Mouse (Mus musculus) cerebellum, postnatal 25 days (tissue): Measurements from ENCODE around the gene Oxct2a.
"Not testable (repeated sequence)": the region's sequence is repeated elsewhere in the genome, so short reads cannot be mapped to it uniquely, and the experiment has no call there.

Source experiments
- DNase-seq, 2 experiments: peaks; one replicate each; pipeline ENCODE4 v3.0.0; 2021; ENCODE audit warnings: mixed read lengths in 2 of 2

The Oxct2a gene

GRCm38 (mm10) chr4:123323534-123323933 is at the start of gene Oxct2a:
TSS of gene Oxct2a (minus strand) at chr4:123323634.
- no peak for DNase-seq

DNA sequence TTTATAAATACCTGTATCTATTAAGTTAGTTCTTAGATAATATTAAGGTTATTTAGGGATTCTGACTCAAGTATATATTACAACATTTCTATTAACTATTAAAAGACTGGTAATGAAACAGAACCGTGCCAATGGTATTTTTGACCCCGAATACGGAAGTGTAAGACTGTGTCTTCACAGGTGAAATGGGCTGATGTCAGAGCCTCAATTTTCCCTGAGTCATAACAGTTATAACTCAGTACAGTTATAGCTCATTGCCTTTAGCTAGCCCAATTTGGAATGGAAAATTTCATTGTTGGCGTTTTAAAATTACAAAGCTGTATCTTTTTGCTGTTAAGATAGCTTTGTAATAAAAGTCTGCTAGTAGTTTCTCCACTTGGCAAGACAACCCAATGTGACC is 40.1 kb upstream of the Oxct2a start:
- DNase-seq: no peak

DNA sequence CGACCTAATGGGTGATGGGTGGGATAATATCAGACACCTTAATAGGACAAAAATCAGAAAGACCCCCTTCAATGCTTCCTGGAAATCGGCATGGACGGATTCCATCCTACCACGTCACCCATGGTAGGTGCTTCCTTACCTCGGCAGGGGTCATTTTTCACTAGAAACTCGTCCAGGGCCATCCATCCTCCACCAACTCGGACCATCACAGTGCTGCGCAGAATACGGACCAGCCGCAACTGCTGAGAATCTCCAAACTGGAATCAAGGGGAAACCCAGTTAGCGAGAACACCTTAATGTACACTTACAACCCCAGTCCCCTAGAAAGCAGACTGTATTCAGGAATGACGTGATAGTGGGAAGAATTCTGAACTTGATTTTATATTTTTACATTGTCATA is 37.3 kb upstream of the Oxct2a start:
- DNase-seq: no peak

DNA sequence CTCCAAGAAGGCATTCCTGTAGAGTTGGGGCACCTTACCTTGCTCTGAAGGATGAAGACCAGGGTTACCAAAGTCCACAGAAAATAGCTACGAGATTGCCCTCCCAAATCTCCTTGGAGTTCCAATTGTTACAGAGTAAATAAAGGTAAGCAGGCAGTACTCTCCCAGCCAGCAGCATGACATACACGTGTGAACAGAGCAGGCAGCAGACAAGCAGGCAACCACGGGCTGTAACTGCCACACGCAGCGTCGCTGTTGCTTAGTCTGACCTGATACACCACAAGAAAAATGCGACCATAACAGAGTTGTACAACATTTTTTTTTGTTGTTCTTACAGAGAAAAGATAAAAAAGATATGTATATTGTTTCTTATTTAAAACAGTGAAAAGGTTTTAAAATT is 35.2 kb upstream of the Oxct2a start:
- DNase-seq: no peak

- DNase-seq: no peak
These were observed 32.5 kb upstream of the Oxct2a start for GRCm38 (mm10) chr4:123355941-123356340.

- DNase-seq: no peak
These were observed 29.9 kb upstream of the Oxct2a start for GRCm38 (mm10) chr4:123353271-123353877.

DNA sequence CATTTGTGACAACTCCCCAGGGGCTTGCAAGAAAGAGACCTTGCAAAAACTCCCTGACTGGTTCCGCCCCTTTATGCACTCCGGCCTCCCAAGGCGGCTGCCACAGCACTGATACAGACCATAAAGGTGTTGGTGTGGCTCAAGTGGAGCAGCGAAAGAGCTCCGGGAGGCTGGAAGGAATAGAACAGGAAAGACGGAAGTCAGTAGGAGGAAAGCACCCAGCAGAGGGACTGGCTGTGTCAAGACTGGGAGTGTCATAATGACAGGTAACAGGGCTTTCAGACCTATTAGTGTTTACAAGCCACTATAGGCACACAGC is 20.0 kb upstream of the Oxct2a start:
- no peak for DNase-seq

GRCm38 (mm10) chr4:123342642-123343470 is 19.4 kb upstream of the Oxct2a start, which contains the start of gene Bmp8a:
TSS of gene Bmp8a (minus strand) at chr4:123343252.
- peak; percentile 23 to 60 for DNase-seq

GRCm38 (mm10) chr4:123342091-123342641 is 18.7 kb upstream of the Oxct2a start:
- DNase-seq: no peak

- DNase-seq: no peak
These were observed 16.8 kb upstream of the Oxct2a start for GRCm38 (mm10) chr4:123340232-123340631.

DNA sequence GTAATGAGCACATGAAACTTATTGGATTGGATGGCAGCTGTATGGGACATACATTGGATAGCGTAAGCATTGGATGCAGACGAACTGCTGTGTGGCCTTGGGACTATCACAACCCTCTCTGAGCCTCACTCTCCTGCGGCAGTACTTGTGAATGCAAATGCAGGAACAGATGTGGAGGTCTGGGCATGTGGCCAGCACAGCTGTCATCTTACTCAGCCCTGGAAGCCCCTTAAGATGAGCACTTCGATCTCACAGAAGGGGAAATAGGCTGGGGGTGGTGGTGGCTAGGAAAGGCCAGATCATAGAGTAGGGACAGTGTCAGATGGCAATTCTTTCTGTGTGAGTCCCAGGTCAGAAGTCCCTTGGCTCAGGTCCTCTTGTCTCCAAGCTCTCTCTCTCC is 14.3 kb upstream of the Oxct2a start:
- no peak for DNase-seq

DNA sequence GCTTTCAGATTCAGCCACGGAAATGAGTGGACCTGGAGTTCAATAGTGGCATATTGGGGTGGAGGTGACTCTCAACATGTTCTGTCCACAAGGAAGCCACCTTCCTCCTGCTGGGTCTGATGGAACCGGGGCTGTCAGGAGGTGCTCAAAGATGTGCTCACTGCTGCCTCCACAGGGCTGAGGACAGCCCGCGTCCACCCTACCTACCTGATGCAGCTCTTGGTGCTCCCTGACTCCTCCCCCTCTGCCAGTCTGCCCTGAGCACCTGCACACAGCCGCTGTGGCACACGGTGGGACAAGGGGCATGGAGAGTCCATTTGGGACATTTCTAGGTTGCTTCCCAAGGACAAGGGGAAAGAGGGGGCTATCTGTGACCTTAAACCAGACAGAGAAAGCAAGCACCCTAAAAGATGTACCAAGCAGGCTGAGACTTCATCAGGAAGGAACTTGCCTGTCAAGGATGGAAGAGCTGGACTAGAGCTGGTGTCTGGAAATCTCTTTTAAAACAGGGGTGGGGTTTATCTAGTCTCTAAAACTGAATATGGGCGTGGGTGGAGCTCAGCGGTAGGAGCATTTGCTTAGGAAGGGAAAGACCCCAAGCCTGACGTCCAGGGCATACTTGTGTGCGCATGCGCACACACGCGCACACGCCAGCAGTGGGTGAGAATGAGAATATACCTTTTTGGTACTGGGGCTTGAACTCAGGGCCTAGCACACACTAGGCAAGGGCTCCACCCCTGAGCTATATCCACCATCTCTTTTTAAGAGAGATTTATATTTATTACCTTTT is 12.6 kb upstream of the Oxct2a start:
- DNase-seq: no peak

DNA sequence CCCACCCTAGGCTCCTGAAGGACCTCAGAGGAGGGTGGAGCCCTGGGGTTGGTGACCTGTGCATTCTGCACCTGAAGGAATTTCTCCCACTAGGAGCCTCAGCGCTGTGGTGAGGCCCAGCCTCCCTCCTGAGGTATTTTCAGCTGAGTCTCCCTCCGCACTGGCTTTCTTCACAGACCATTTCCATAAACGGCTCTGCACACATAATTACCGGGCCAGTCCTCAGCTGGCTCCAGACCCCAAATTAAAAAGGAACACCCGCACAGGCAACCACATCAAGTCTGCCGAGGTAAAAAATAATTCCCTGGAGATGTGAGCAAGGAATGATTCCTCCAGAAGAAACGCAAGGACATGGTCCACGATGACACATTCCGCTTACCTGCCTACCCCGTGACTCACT is 11.8 kb upstream of the Oxct2a start:
- DNase-seq: not testable (repeated sequence)

GRCm38 (mm10) chr4:123334177-123334576 is 10.7 kb upstream of the Oxct2a start:
- no peak for DNase-seq

GRCm38 (mm10) chr4:123333151-123333550 is 9.7 kb upstream of the Oxct2a start:
- DNase-seq: no peak

- DNase-seq: not testable (repeated sequence)
These were observed 8.5 kb upstream of the Oxct2a start for GRCm38 (mm10) chr4:123331961-123332360.

- DNase-seq: no peak
These were observed 7.9 kb upstream of the Oxct2a start for GRCm38 (mm10) chr4:123331326-123331725.

DNA sequence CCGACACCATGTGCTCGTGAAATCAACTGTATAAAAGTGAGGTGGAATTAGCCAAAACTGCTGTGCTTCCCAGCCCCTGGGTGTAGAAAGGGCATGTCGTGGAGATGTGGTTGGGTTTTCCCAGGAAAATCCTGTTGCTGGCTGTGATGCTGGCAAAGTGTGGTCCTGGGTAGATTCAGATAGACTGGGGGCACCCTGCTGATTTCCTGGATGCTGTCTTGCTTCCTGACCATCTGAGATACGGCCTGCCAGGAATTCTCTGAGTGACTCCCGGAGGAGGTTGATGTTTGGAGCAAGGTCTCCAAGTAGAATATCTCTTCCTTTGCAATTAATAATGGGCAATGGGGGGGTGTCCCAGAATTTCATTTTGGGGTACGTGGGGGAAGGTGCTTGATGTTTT is 5.5 kb upstream of the Oxct2a start:
- peak; percentile 66 to 77 for DNase-seq

- no peak for DNase-seq
These were observed 4.2 kb upstream of the Oxct2a start for GRCm38 (mm10) chr4:123327630-123328029.

DNA sequence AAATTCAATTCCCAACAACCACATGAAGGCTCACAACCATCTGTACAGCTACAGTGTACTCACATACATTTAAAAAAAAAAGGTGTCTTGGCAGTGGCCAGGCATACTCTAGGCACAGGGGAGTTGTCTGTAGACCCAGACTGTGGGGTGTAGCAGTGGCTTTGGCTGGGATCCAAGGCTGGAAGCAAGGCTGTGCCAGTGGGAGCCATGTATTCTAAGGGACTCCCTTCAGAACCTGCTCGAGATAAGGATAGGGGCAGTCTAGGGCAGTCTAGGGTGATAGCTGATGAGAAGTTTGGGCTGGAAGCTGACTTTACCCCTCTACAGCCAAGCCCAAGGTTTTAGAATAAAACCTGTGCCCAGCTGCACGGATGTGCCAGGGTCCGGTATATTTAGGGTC is 2.7 kb upstream of the Oxct2a start:
- no peak for DNase-seq

GRCm38 (mm10) chr4:123322910-123323309 is 524 bp downstream of the Oxct2a start:
- DNase-seq: not testable (repeated sequence)

GRCm38 (mm10) chr4:123314497-123314896 is 8.9 kb downstream of the Oxct2a start:
- no peak for DNase-seq

DNA sequence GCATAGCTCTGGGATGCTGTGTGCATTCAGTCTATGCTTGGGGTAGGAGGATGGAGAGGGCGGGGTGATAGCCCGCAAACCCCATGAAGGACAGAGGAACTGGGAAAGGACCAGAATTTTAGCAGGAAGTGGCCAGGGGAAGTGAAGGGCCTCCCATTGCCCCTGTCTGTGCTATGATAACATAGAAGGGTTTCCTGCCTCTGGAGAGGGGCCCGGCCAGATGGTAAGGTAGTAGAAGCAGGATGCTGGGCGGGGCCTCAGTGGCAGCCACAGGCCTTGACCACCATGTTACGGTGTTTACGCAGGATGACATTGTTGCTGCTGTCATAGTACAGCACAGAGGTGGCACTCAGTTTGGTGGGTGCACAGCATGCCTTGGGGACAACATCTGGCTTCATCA is 10.4 kb downstream of the Oxct2a start:
- no peak for DNase-seq
